10 mouse cellular contexts compared by ENCODE assay signal in genomic region chr12:8496679-8497313, GRCm38 (mm10). TPM values are rescaled to one million over a fixed set of nuclear protein-coding genes. Genes with fewer than 3 reads are reported as not detected.
DNase-seq lines count a peak whose midpoint lies in the region; ATAC-seq lines count a peak whose summit lies in the region.
"Had no signal": no experiment of that assay in that cellular context is flagged by ENCODE, and none has a peak within 500 bp of the region (broad histone marks: within the 10 kb centered on the region; RNA-seq: fewer than 3 reads in every experiment).

No protein-coding gene starts in this region.

- no peaks in the 10 kb centered on the region for H3K9me3 ChIP-seq in heart, embryonic 12.5 days (replicated peaks)
- H3K9me3 ChIP-seq in hindbrain, embryonic 10.5 days, result no peaks in the 10 kb centered on the region
- no peaks in the 10 kb centered on the region for H3K9me3 ChIP-seq in midbrain, embryonic 11.5 days (ENCODE audit: control insufficient read depth, low read length)

- H3K4me2 ChIP-seq in heart, embryonic 12.5 days, result peak overlapping the region; percentile 96
- H3K4me2 ChIP-seq in midbrain, embryonic 11.5 days, result peak overlapping the region; percentile 95

- peak overlapping the region; percentile 93 for H3K4me3 ChIP-seq in heart, embryonic 12.5 days
- H3K4me3 ChIP-seq in hindbrain, embryonic 10.5 days, result peak overlapping the region; percentile 92
- H3K4me3 ChIP-seq in midbrain, embryonic 11.5 days (ENCODE audit: low read depth, low read length), result no peak overlapping the region

- no peak for DNase-seq in heart, adult 9 months (ENCODE audit: low spot score in 2 of 2)
- peak; percentile 65 for DNase-seq in adipocyte (ENCODE audit: low spot score)
- no peak for DNase-seq in hindbrain, embryonic 10.5 days (ENCODE audit: low spot score)
- DNase-seq in midbrain, embryonic 11.5 days (ENCODE audit: low spot score, missing footprints), result peak; percentile 84
- no peak for DNase-seq in thymus, postnatal 4 days
- DNase-seq in spleen, adult 18-20 months, result no peak

- H3K27ac ChIP-seq in heart, embryonic 12.5 days (ENCODE audit: poor library complexity, severe bottlenecking), result peak overlapping the region; percentile 72
- H3K27ac ChIP-seq in hindbrain, embryonic 10.5 days, result 0 out of 2 replicates have a peak overlapping the region, but pooled peaks have one; percentile 1
- H3K27ac ChIP-seq in midbrain, embryonic 11.5 days (ENCODE audit: low read depth, low read length), result no peak overlapping the region
- H3K27ac ChIP-seq: liver, embryonic 14.5 days had no signal

- H3K27me3 ChIP-seq in heart, embryonic 12.5 days (replicated peaks), result no peaks in the 10 kb centered on the region
- no peaks in the 10 kb centered on the region for H3K27me3 ChIP-seq in hindbrain, embryonic 10.5 days (ENCODE audit: insufficient read depth, poor library complexity, severe bottlenecking)
- H3K27me3 ChIP-seq in midbrain, embryonic 11.5 days (ENCODE audit: control insufficient read depth, insufficient read depth, low read length), result no peaks in the 10 kb centered on the region

- WGBS in heart, embryonic 12.5 days, result 38% methylated on average over 2 of the region's 2 CpGs
- WGBS in hindbrain, embryonic 10.5 days, result 38% methylated on average over 2 of the region's 2 CpGs
- WGBS in midbrain, embryonic 11.5 days, result 41% methylated on average over 2 of the region's 2 CpGs

- peak overlapping the region; percentile 13; the same call in 1 of the 2 replicates for H3K9ac ChIP-seq in heart, embryonic 12.5 days
- no peak overlapping the region for H3K9ac ChIP-seq in midbrain, embryonic 11.5 days (ENCODE audit: low read length)
- H3K9ac ChIP-seq: liver, embryonic 14.5 days had no signal

- H3K36me3 ChIP-seq in heart, embryonic 12.5 days, result no peaks in the 10 kb centered on the region
- H3K36me3 ChIP-seq in hindbrain, embryonic 10.5 days, result no peaks in the 10 kb centered on the region
- no peaks in the 10 kb centered on the region for H3K36me3 ChIP-seq in midbrain, embryonic 11.5 days (ENCODE audit: control insufficient read depth, insufficient read depth, low read length)

- H3K4me1 ChIP-seq in heart, embryonic 12.5 days (replicated peaks), result peaks cover 34% of the 10 kb centered on the region
- peaks cover 53% of the 10 kb centered on the region for H3K4me1 ChIP-seq in hindbrain, embryonic 10.5 days (replicated peaks)
- H3K4me1 ChIP-seq in midbrain, embryonic 11.5 days (ENCODE audit: control insufficient read depth, insufficient read depth, low read length), result peaks cover 26% of the 10 kb centered on the region

- no peak for ATAC-seq in heart, embryonic 12.5 days (ENCODE audit: insufficient number of reproducible peaks, low FRiP score)
- no peak for ATAC-seq in midbrain, embryonic 11.5 days (ENCODE audit: low FRiP score)
- ATAC-seq in frontal cortex, adult (ENCODE audit: low TSS enrichment), result no peak
- ATAC-seq: CD4-positive, CD25-positive, alpha-beta regulatory T cell, adult 4 months had no signal

RNA-seq across cellular contexts. Expression of gene Rhob, which starts 3.0 kb away (rescaled TPM):
- 52.9 and 55.1 TPM in 2 replicates for polyA plus RNA-seq in heart, embryonic 12.5 days (2016; fragmentation: Nextera tagmentation; extraction: Ambion mirVana)
- polyA plus RNA-seq in hindbrain, embryonic 10.5 days (2016; fragmentation: Nextera tagmentation; extraction: Ambion mirVana), result 31.5 and 54.8 TPM in 2 replicates
- 58.4 and 59.8 TPM in 2 replicates for polyA plus RNA-seq in midbrain, embryonic 11.5 days (2014; fragmentation: Nextera tagmentation; extraction: Ambion mirVana)

Comparison
In these comparisons a context has a peak if more than half of its experiments do, and no peak if none do; other contexts are left out.
1. DNase-seq: peak in adipocyte (single experiment) and midbrain, embryonic 11.5 days (single experiment); none in heart, adult 9 months (0 of 2), hindbrain, embryonic 10.5 days (single experiment), thymus, postnatal 4 days (single experiment) and spleen, adult 18-20 months (0 of 2).